Mouse (Mus musculus): ENCODE measurements around the gene Cage1. TPM values are rescaled to one million over a fixed set of nuclear protein-coding genes. Genes with fewer than 3 reads are reported as not detected.

Cage1 gene
- polyA plus RNA-seq, 1 experiment from 2014 or later = 1.6 TPM

DNA sequence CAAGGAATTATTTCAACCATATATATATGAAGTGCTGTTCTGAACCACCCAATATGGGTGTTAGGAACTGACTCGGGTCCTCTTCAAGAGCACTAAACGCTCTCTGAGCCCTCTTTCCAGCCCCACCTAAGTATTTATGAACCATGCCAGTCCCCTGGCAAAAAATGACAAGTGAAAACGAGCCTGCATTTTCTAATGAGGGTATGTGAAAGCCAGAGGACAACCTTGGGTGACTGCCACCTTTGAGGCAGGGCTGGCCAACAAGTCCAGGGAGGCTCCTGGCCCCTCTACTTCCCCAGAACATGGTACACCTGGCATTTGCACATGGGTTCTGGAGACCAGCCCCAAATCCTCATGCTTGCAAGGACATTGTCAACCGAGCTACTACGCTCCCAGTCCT is 62.1 kb downstream of the Cage1 start:
- H3K36me3 ChIP-seq = peaks cover 46% of the 10 kb centered on the region
- H3K27ac ChIP-seq (replicated peaks) = no peak overlapping the region
- WGBS = 89% methylated on average over 5 of the region's 5 CpGs
- no peak for ATAC-seq (ENCODE audit: low read depth)
- H3K4me1 ChIP-seq (replicated peaks) = no peaks in the 10 kb centered on the region
- H3K4me2 ChIP-seq = no peak overlapping the region
- H3K27me3 ChIP-seq = no peaks in the 10 kb centered on the region
- H3K9me3 ChIP-seq = no peaks in the 10 kb centered on the region
- H3K9ac ChIP-seq = no peak overlapping the region
- H3K4me3 ChIP-seq = no peak overlapping the region

DNA sequence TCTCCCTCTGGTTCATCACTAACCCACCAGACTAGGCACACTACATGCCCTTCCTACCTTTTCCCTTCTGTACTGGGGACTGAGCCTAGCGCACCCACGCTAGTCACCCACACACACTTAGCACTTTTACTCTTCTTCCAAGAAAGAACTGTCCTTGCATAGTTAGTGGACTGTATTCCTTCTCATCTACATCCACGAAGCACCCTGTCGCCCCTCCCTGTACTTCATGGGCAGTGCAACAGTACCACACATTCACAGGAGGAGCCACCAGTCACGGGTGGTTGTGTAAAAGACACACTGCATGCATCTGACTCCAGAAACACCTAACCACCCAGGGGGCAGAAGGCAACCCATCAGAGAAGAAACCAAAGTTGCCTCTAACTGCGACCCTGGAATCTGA is 62.8 kb downstream of the Cage1 start:
- Histone ChIP-seq H3K4me1 (replicated peaks) (peaks cover 2% of the 10 kb centered on the region), H3K9me3 (no peaks in the 10 kb centered on the region), H3K4me2 (no peak overlapping the region), H3K27me3 (no peaks in the 10 kb centered on the region), H3K9ac (no peak overlapping the region), H3K36me3 (peaks cover 39% of the 10 kb centered on the region), H3K27ac (replicated peaks) (no peak overlapping the region), H3K4me3 (no peak overlapping the region)
- no peak for ATAC-seq (ENCODE audit: low read depth)
- WGBS = 91% methylated on average over 6 of the region's 6 CpGs

DNA sequence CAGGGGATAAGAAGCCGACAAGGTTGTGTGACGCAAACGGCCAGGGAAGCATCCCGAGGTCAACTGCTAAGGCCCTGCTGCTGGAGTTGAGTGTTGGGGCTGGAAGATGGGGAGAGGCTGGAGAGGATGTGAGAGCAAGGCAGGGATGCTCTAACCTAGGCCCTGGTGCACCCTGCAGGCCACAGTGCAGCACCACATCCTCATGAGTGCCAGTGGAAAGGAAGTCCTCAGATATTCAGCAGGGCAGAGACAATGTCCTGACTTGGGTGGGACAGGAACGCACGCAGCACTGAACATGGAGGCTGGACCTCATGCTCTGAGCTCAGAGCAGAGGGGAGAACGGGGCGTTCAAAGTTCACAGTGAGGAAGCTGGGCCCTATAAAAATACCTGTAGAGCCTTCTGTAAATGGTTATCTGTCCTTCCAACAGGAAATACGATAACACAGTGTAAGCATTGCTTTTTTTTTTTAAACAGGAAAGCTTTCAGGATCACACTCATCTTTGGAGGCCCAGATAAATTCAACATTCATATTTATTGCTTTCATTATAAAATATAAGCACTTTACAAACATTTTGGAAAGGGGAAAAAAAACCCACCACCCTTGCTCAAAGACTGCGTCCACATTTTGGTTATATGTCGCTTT is 65.9 kb downstream of the Cage1 start:
- H3K4me2 ChIP-seq = no peak overlapping the region
- no peak overlapping the region for H3K27ac ChIP-seq (replicated peaks)
- 0 out of 2 replicates have a peak, but pooled peaks cover under 1% of the 10 kb centered on the region for H3K27me3 ChIP-seq
- H3K9ac ChIP-seq = no peak overlapping the region
- H3K4me3 ChIP-seq = no peak overlapping the region
- no peaks in the 10 kb centered on the region for H3K9me3 ChIP-seq
- H3K36me3 ChIP-seq = 0 out of 2 replicates have a peak, but pooled peaks cover 16% of the 10 kb centered on the region
- H3K4me1 ChIP-seq (replicated peaks) = peaks cover 15% of the 10 kb centered on the region
- WGBS = 90% methylated on average over 11 of the region's 11 CpGs
- no peak for ATAC-seq (ENCODE audit: low read depth)

DNA sequence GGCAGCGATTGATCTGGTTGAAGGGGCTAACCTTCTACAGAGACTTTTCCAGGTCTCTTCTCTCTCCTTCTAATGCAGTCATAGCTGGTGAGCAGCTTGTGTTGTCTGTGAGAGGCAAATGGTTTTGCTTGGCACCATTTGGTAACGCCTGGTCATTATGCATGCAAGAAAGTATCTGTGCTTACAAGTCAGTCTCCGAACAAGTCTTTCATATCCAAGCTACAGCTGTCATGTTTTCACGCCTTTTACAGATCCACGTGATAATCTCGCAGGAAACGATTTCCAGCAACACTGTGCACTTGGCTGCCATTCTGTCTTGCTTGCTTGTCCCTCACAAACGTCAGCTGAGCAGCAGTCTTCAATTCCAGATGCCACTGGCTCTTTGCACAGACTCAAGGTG is 66.9 kb downstream of the Cage1 start:
- ATAC-seq (ENCODE audit: low read depth) = no peak
- Histone ChIP-seq H3K4me1 (replicated peaks) (peaks cover 20% of the 10 kb centered on the region), H3K4me3 (no peak overlapping the region), H3K9ac (no peak overlapping the region), H3K9me3 (no peaks in the 10 kb centered on the region), H3K36me3 (0 out of 2 replicates have a peak, but pooled peaks cover 7% of the 10 kb centered on the region), H3K27ac (replicated peaks) (no peak overlapping the region), H3K4me2 (no peak overlapping the region), H3K27me3 (peaks cover 9% of the 10 kb centered on the region; the same call in 1 of the 2 replicates)
- WGBS = 75% methylated on average over 8 of the region's 8 CpGs

DNA sequence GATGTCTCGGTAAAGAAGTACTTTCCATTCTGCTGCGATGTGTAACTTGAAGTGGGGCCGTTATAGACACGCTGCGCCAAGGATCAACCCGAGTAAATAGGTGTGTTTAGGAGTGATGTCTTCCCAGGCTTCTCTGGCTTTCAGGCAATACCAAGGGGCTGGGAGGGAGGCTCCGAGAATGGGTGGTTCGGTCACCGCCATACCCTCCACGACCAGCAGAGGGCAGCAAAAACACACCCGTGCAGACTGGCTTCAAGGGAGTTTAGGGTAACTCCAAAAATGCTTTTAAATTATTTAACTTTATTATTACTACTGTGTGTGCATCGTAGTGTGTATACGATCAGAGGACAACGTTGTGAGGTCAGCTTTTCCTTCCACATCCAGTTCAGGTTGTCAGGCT is 67.5 kb downstream of the Cage1 start:
- Histone ChIP-seq H3K4me2 (peak overlapping the region; percentile 46), H3K9ac (no peak overlapping the region), H3K27ac (replicated peaks) (no peak overlapping the region), H3K4me1 (replicated peaks) (peaks cover 24% of the 10 kb centered on the region), H3K36me3 (0 out of 2 replicates have a peak, but pooled peaks cover 7% of the 10 kb centered on the region), H3K4me3 (no peak overlapping the region), H3K9me3 (no peaks in the 10 kb centered on the region), H3K27me3 (peaks cover 15% of the 10 kb centered on the region; the same call in 1 of the 2 replicates)
- peak; percentile 50; the same call in 1 of the 2 replicates for ATAC-seq (ENCODE audit: low read depth)
- 6% methylated on average over 14 of the region's 14 CpGs for WGBS

DNA sequence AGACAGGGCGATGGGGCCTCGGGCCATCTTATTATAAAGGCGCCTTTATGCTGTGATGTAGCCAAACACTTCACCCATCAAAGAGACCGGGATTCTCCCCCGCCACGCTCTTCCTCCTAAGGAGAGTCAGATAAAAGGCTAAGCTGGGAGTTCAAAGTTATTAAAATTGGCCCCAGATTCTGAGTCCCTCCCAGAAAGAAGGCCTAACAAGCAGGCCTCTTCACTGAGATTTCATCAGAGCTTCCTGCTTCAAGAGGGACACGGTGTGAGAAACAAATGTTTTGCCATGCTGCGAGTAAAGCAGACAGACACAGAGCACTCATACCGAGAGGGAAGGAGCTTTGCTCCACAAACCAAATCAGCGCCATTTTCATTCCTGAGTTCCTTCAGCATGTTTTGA is 69.3 kb downstream of the Cage1 start:
- H3K4me2 ChIP-seq = no peak overlapping the region
- no peak for ATAC-seq (ENCODE audit: low read depth)
- 59% methylated on average over 10 of the region's 10 CpGs for WGBS
- 0 out of 2 replicates have a peak, but pooled peaks cover 4% of the 10 kb centered on the region for H3K36me3 ChIP-seq
- no peak overlapping the region for H3K4me3 ChIP-seq
- H3K9me3 ChIP-seq = no peaks in the 10 kb centered on the region
- H3K9ac ChIP-seq = peak overlapping the region; percentile 28; the same call in 1 of the 2 replicates
- H3K27me3 ChIP-seq = peaks cover 20% of the 10 kb centered on the region
- peaks cover 35% of the 10 kb centered on the region for H3K4me1 ChIP-seq (replicated peaks)
- 0 out of 2 replicates have a peak overlapping the region, but pooled peaks have one; percentile 33 for H3K27ac ChIP-seq (replicated peaks)

DNA sequence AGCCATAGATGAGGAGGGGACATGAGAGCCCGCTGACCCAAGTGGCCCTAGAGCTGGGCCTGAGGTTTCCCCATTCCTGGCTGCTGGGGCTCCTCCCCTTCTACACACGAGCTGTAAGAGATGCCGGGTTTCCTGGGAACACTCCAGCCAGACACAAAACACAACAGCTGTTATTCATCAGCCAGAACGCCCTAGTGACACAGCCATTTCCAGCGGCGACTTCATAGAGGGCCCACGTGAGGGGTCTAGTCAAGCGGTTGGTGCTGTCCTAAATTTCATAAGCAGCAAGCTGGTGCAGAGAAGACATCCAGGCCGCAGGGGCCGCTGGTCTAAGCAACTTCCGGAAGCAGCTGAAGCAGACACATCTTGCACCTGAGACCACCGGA is 69.8 kb downstream of the Cage1 start:
- no peak overlapping the region for H3K4me3 ChIP-seq

DNA sequence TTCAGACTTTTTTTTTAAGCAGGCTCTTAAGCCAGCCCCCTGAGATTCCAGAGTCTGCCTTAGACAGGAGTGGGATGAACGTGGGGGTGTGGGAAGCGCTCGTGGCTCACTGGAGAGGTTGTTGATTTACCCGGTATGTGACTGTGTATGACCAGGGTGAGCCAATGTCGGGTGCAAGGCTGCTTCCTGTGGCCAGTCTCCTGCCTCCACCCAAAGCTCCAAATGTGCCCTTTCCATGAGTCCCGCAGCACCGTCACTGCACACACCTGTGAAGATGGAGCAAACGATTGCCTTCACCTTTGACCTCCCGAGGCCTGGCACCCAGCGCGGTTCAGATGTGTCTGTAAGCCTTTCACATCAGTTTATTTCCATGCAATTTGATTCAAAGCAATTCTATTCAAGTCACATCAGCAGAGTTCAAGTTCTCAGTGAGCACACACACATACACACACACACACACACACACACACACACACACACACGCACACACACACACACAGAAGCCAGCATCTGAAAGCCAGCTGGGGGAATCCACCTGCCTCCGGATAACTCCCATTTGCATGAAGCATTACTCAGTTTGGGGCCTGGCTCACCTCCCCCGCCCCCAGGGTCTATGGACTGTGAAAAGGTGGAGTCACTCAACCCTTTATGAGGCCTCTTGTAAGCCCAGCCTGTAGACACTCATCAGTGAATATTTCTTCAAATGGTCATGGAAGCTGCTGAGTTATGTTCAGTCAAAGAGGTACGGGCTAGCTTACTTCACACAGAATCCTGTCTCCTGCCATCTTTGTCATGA is 70.4 kb downstream of the Cage1 start:
- H3K9me3 ChIP-seq = no peaks in the 10 kb centered on the region
- WGBS = 71% methylated on average over 15 of the region's 15 CpGs
- no peak overlapping the region for H3K4me2 ChIP-seq
- H3K27ac ChIP-seq (replicated peaks) = 0 out of 2 replicates have a peak overlapping the region, but pooled peaks have one; percentile 33
- no peak overlapping the region for H3K9ac ChIP-seq
- ATAC-seq (ENCODE audit: low read depth) = no peak
- peaks cover 20% of the 10 kb centered on the region for H3K27me3 ChIP-seq
- H3K4me1 ChIP-seq (replicated peaks) = peaks cover 35% of the 10 kb centered on the region
- no peaks in the 10 kb centered on the region for H3K36me3 ChIP-seq
- H3K4me3 ChIP-seq = no peak overlapping the region

More for the DNA sequence above, 69.8 kb downstream of the Cage1 start:
- Histone ChIP-seq H3K27me3 (peaks cover 20% of the 10 kb centered on the region), H3K27ac (replicated peaks) (0 out of 2 replicates have a peak overlapping the region, but pooled peaks have one; percentile 33), H3K36me3 (no peaks in the 10 kb centered on the region), H3K9ac (peak overlapping the region; percentile 28; the same call in 1 of the 2 replicates), H3K9me3 (no peaks in the 10 kb centered on the region), H3K4me2 (no peak overlapping the region), H3K4me1 (replicated peaks) (peaks cover 35% of the 10 kb centered on the region)
- no peak for ATAC-seq (ENCODE audit: low read depth)
- 45% methylated on average over 12 of the region's 12 CpGs for WGBS

DNA sequence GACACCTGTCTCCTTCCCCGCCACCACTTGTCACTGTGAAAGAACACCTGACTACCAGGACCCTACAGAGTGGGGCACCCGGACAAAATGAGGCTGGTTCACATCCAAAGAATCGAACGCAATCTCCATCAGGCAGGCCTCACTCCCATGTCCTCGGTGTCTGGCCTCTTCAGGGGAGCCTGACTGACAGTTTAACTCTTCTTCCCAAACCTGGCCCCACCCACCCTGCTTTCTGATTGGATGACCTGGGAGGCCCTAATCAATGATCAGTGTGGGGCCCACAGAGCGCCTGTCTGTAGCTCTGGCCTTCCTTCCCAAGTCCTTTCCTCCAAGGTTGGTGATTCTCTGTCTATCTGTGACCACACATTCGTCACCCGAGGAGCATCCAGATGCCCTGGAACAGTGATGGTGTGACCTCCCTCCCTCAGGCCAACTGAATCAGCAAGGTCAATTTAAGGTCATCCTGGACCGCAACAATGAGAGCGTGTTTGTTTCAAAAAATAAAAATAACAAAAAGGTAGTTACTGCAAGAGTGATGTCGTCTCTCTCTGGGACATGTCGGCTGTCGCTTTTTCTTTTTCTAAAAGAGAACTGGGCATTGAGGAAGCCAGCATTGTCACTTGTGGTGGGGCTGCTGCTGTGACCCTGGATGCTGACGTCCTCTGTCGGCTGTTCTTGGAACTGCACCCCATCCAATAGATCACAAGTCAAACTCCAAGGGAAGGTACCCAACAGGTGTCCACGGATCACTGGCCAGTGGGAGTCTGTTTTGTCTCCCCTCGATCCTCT is 71.5 kb downstream of the Cage1 start:
- Histone ChIP-seq H3K4me1 (replicated peaks) (peaks cover 35% of the 10 kb centered on the region), H3K4me2 (no peak overlapping the region), H3K27me3 (peaks cover 20% of the 10 kb centered on the region), H3K36me3 (no peaks in the 10 kb centered on the region), H3K27ac (replicated peaks) (no peak overlapping the region), H3K4me3 (no peak overlapping the region), H3K9me3 (no peaks in the 10 kb centered on the region), H3K9ac (no peak overlapping the region)
- no peak for ATAC-seq (ENCODE audit: low read depth)
- WGBS = 21% methylated on average over 17 of the region's 17 CpGs

DNA sequence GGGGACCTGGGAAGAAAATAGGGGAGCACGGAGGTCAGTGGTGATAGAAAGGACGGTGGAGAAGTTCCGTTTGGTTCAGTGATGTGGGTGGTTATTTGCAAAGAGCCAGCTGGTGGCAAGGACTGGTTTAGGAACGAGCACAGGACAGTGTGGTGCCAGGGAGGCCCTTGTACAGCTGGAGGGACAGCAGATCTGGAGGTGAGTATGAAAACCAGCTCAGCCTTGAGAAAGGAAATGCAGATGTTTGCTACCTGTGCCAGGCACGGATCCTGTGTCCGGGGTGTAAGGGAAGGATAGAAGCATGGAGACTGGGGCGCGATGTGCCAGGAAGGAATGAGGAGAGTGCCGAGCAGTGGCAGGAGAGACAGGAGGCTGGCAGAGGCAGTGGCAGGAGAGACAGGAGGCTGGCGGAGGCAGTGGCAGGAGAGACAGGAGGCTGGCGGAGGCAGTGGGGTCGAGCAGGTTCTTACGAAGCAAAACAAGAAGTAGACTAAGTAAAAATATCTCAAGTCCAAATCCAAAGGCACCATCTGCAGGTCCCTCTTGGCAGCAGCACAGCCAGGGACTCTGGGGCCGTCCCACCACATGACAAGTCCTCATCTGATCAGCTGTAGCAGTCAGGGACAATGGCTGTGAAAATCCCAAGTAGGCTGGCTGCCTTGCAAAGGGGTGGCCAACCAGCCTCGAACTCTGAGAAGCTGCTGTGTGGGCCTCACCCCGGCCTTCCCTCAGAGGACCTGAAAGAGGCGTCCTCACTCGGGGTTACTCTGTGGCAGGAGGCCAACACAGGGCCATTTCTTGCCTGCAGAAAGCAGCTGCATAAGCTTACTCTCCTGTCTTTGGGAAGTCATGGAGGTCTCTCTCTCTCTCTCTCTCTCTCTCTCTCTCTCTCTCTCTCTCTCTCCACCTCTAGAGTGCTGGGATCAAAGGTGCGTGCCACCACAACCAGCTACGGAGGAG is 72.5 kb downstream of the Cage1 start:
- peaks cover 35% of the 10 kb centered on the region for H3K4me1 ChIP-seq (replicated peaks)
- no peak overlapping the region; the same call in 1 of the 2 replicates for H3K9ac ChIP-seq
- no peaks in the 10 kb centered on the region for H3K9me3 ChIP-seq
- H3K27me3 ChIP-seq = peaks cover 20% of the 10 kb centered on the region
- no peak overlapping the region for H3K27ac ChIP-seq (replicated peaks)
- peak overlapping the region; percentile 52 for H3K4me2 ChIP-seq
- no peak for ATAC-seq (ENCODE audit: low read depth)
- H3K4me3 ChIP-seq = no peak overlapping the region
- no peaks in the 10 kb centered on the region for H3K36me3 ChIP-seq
- 49% methylated on average over 20 of the region's 20 CpGs for WGBS

Data from neural tube, embryonic 13.5 days (tissue).